1 mouse cellular context compared by ENCODE assay signal in genomic region chr10:88417686-88418085, GRCm38 (mm10).
TF ChIP-seq lines count a peak whose summit lies in the region.

No protein-coding gene starts in this region.

TF ChIP-seq in CH12.LX, 34 proteins besides CTCF, POLR2A, EP300 and RAD21 (continued from another document):
- TF ChIP-seq HCFC1 (IDR thresholded peaks at IDR 0.05; ENCODE audit: low read depth, low read length) (no peak), SMC3 (IDR thresholded peaks at IDR 0.05; ENCODE audit: low read depth, low read length) (no peak), MAFK (IDR thresholded peaks at IDR 0.05; ENCODE audit: insufficient replicate concordance, low read length) (no peak), UBTF (IDR thresholded peaks at IDR 0.05; ENCODE audit: low read depth, low read length) (no peak), ZMIZ1 (IDR thresholded peaks at IDR 0.05; ENCODE audit: low read depth, low read length) (no peak), ZKSCAN1 (IDR thresholded peaks at IDR 0.05; ENCODE audit: borderline replicate concordance, low read depth, low read length) (no peak), JUN (IDR thresholded peaks at IDR 0.05; ENCODE audit: insufficient read depth, low read depth, low read length) (no peak), MXI1 (IDR thresholded peaks at IDR 0.05; ENCODE audit: low read depth, low read length) (no peak), E2F4 (IDR thresholded peaks at IDR 0.05; ENCODE audit: insufficient replicate concordance, low read depth, low read length) (no peak), ZNF384 (IDR thresholded peaks at IDR 0.05; ENCODE audit: low read depth, low read length) (no peak), MAZ (IDR thresholded peaks at IDR 0.05; ENCODE audit: low read depth, low read length) (no peak), BHLHE40 (IDR thresholded peaks at IDR 0.05; ENCODE audit: low read depth, low read length) (no peak), USF2 (conservative IDR thresholded peaks at IDR 0.05; ENCODE audit: low read depth, low read length) (no peak)
TF ChIP-seq in CH12.LX: peak in this region for 0.
